Mouse (Mus musculus): Measurements from ENCODE around the gene Sorbs1.

Gene Sorbs1

GRCm38 (mm10) chr19:40477445-40477941 lies 36.1 kb downstream of the Sorbs1 start:
- peak; percentile 40 for DNase-seq (ENCODE audit: low read depth)

DNA sequence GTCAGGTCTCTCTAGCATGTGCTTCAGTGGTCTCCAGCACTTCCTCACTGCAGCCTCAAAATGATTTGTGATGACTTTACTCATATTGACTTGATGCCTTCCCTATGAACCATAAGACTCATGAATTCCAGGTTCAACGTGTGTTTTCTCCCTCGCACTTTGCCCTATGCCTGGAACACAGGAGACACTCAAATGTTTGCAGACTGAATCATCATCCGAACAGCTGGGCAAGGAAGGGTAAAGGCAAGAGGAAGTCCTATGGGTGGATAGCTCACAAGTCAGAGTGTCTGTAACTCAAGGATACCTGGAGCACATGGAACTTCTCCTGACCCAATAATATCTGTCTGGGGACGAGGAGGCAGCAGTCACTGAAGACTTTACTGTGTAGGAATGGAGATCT lies 37.1 kb downstream of the Sorbs1 start:
- DNase-seq (ENCODE audit: low read depth): no peak

DNA sequence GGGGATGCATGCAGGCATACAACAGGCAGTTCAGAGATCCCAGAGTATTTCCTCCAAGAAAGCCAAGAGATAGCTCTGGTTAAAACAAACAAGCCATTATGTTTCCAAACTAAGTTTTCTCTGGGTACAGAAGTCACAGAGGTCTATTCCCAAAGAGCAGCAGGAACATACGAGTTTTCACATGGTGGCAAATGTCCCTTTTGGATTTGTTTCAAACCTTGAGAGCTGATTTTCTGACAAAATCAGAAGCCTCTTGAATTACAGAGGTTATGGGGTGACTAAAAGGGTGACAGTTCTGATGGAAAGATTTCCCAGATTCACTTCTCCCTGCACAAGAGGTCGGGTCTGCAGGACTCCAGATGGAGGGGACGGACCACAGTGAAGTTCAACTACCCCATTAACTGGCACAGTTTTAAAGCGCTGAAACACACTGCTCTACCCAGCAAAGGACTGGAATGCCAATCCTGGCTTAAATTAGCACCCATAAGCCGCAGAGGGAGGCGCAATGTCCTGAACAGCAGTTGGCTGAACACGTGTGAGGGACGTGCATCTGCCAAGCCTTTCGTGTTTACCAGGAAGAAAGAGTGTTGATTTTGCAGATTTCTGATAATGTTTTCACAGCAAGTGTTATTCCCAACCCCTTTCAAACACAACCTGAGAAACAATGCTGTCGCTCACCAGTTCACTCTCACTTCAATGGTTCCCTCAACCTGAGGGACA lies 41.9 kb downstream of the Sorbs1 start:
- no peak for DNase-seq (ENCODE audit: low read depth)

GRCm38 (mm10) chr19:40469792-40470191 lies 43.8 kb downstream of the Sorbs1 start:
- no peak for DNase-seq (ENCODE audit: low read depth)

DNA sequence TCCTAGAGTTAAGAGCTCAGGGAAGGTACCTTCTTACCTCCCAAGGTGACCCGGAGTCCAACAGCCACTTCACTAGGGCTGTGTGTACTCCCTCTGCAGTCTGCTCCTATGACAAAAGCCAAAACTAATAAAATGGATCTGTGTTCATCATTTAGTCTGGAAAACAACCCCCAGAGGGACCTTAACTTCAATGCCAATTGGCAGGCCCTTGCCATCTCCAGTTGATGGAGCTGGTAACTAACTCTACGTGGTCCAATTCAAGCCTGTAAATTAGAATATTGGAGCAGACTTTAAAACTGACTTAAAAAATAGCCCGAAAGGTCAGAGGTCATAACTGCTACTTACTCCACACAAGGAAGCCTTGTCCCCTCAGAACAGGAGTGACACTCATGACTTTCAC lies 45.3 kb downstream of the Sorbs1 start:
- DNase-seq (ENCODE audit: low read depth): no peak

- no peak for DNase-seq (ENCODE audit: low read depth)
These were observed 45.8 kb downstream of the Sorbs1 start for GRCm38 (mm10) chr19:40467810-40468209.

DNA sequence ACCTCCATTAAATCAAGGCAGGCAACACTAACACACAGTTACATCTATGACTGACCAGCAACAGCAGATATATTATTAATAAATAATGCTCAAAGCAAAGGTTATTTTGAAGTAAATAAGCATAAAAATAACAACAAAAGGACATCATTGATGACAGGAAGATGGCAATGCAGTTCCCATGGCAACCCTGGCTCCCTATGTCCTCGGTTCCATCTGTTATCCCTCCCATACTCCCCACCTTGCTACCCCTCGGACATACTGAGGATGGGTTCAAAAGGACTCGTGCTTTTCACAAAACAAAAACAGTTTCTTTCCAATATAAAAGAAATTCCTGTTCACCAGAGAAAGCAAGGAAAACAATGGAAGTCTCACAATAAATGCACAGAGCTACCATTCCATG lies 48.2 kb downstream of the Sorbs1 start:
- DNase-seq (ENCODE audit: low read depth): no peak

GRCm38 (mm10) chr19:40464408-40464807 lies 49.2 kb downstream of the Sorbs1 start:
- no peak for DNase-seq (ENCODE audit: low read depth)

GRCm38 (mm10) chr19:40462892-40463291 lies 50.7 kb downstream of the Sorbs1 start:
- no peak for DNase-seq (ENCODE audit: low read depth)

DNA sequence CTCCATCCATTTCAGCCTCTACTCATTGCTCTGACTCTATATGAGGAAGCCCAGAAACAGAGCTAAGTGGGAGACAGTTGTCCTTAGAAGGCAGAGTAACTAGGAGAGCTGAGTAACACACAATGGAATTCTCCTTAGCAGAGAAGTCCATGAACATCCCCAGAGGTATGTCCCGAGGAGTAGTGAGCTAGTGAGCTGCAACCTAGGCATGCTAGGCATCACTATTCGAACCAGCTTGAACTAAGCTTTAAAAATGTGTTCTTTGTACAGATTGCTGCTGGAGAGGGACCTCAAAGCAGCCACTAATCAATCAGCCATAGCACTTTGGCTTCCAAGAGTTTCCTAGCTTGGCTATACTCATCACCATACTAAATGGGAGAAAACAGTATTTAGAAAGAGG lies 51.1 kb downstream of the Sorbs1 start:
- no peak for DNase-seq (ENCODE audit: low read depth)

DNA sequence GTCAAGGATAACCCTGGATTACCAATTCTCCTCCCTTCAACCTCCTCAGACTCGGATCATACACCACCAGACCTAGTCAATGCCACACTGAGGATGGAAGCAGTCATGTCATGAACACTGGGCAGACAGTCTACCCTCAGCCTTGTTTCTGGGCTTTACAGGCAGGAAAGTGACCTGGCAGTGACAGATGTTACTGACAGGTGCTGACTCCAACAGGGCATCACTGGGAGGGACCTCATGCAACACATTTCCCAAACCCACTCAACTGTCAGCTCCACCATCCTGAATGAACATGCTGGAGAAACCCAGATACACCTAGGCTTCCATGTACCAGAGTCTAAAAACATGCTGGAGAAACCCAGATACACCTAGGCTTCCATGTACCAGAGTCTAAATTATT lies 51.9 kb downstream of the Sorbs1 start:
- DNase-seq (ENCODE audit: low read depth): no peak

- DNase-seq (ENCODE audit: low read depth): no peak
These were observed 52.6 kb downstream of the Sorbs1 start for GRCm38 (mm10) chr19:40460854-40461490.

GRCm38 (mm10) chr19:40459338-40459737 lies 54.2 kb downstream of the Sorbs1 start:
- no peak for DNase-seq (ENCODE audit: low read depth)

- no peak for DNase-seq (ENCODE audit: low read depth)
These were observed 54.8 kb downstream of the Sorbs1 start for GRCm38 (mm10) chr19:40458806-40459205.

GRCm38 (mm10) chr19:40455248-40455647 lies 58.3 kb downstream of the Sorbs1 start:
- no peak for DNase-seq (ENCODE audit: low read depth)

DNA sequence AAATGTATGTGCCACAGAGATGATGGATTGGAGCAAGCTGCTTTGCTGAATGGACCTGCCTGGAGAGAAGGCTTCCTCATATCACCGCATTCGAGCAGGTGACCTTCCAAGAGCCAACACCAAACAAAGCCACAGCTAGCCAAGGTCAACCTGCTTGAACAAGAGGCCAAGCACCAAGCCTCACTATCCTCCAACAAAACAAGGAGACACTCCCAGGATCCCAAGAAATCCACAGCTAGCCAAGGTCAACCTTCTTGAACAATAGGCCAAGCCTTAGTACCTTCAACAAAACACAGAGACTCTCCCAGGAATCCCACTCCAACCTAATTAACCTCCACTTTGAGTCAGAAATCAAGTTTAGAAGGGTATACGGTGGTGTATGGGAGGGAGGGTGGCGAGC lies 59.5 kb downstream of the Sorbs1 start:
- DNase-seq (ENCODE audit: low read depth): no peak

GRCm38 (mm10) chr19:40452201-40452600 lies 61.4 kb downstream of the Sorbs1 start:
- DNase-seq (ENCODE audit: low read depth): no peak

DNA sequence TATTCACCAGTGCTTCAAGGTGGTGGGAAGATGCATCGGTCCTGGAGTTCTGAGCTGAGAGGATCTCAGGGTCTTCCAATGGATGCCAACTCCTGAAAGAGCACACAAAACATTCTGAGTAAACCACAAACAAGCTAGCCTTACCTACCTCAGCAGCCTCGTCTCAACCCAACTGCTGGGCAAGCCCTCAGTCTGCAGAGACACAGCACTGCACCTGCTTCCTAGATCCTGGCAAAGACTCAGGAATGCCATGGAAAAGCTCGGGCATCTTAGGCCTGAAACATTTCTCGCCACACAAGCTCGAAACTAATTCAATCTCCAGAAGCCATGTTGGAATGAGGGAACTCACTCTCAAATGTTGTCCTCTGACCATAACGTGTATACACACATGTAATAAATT lies 62.3 kb downstream of the Sorbs1 start:
- no peak for DNase-seq (ENCODE audit: low read depth)

DNA sequence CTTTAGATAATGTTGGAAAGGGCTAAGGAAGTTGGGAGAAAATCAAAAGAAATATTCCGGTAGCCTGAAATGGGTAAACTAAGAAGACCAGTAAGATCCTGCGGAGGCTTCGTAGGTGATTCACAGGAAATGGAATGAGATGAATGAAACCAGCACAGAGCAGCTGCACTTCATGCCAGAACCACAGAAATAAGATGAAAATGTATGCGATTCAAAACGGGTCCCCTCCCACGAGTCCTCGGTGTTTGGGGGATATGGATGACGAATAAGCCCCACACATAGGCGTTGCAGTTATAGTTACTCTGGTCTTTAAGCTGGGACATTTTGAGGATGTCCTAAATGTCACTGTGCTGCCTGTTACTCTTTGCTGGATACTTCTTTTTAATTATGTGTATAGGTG lies 67.1 kb downstream of the Sorbs1 start:
- no peak for DNase-seq (ENCODE audit: low read depth)

DNA sequence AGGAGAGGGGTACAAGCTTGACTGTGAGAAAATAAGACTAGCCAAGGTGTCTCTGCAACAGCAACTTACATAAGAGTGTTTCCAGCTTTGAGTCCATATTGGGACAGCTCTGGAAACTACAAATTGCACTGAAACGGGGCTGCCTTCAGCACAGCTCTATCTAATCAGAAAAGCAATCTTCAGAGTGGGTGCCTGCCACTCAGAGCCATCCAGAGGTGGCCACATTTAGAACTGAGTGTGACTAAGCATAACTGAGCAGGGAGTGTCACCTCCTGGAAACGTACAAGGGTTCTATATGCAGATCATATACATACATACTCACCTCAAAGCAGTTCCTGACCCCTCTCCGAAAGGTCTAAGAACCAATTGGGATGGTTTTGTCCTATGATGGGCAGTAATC lies 71.2 kb downstream of the Sorbs1 start:
- DNase-seq (ENCODE audit: low read depth): no peak

DNA sequence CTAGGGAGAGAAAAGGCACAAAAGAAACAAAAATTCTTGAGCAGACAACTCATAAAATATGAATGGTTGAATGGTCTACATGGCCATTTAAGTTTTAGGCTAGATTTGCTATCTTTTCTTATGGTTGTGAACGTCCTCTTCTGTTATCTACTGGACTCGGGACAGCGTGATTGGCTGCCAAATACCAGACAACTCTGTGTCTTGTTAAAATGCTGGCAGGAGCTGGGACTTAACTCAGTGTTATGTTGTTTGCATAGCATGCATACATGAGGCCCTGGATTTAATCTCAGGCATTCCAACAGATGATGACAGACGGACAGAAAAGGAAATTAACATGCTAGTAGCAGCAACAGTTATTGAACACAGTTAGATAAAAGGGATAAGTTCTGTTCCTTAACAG lies 72.6 kb downstream of the Sorbs1 start:
- DNase-seq (ENCODE audit: low read depth): no peak

GRCm38 (mm10) chr19:40438907-40439306 lies 74.7 kb downstream of the Sorbs1 start:
- DNase-seq (ENCODE audit: low read depth): no peak

- DNase-seq (ENCODE audit: low read depth): no peak
These were observed 75.9 kb downstream of the Sorbs1 start for GRCm38 (mm10) chr19:40437651-40438068.

Data from induced T-regulatory cell, adult 2 months (primary cell).